Mouse (Mus musculus): Measurements from ENCODE around the gene Moap1. TPM values are rescaled to one million over a fixed set of nuclear protein-coding genes. Genes with fewer than 3 reads are reported as not detected.
A peak's percentile ranks its signal among the peaks of the same experiment; 100 is the strongest.

Gene Moap1
- total RNA-seq, 2 experiments from 2014 or later = 8.0 to 10.3 TPM

GRCm38 (mm10) chr12:102743036-102743588 is 349 bp downstream of the Moap1 start:
- ATAC-seq (replicated peaks; ENCODE audit: poor library complexity) = peak; percentile 18

GRCm38 (mm10) chr12:102742056-102742455 is 1.4 kb downstream of the Moap1 start:
- ATAC-seq (replicated peaks; ENCODE audit: poor library complexity) = no peak

GRCm38 (mm10) chr12:102740285-102740684 is 3.2 kb downstream of the Moap1 start:
- peak; percentile 30 for ATAC-seq (replicated peaks; ENCODE audit: poor library complexity)

- no peak for ATAC-seq (replicated peaks; ENCODE audit: poor library complexity)
Measured at GRCm38 (mm10) chr12:102739096-102739495, 4.4 kb downstream of the Moap1 start.

- ATAC-seq (replicated peaks; ENCODE audit: poor library complexity) = peak; percentile 87
Measured at GRCm38 (mm10) chr12:102733381-102733780, 10.1 kb downstream of the Moap1 start.

GRCm38 (mm10) chr12:102730798-102731619 is 12.5 kb downstream of the Moap1 start:
- no peak for ATAC-seq (replicated peaks; ENCODE audit: poor library complexity)

- peak; percentile 88 for ATAC-seq (replicated peaks; ENCODE audit: poor library complexity)
Measured at GRCm38 (mm10) chr12:102729855-102730797, 13.3 kb downstream of the Moap1 start.

GRCm38 (mm10) chr12:102725761-102726175 is 17.7 kb downstream of the Moap1 start:
- no peak for ATAC-seq (replicated peaks; ENCODE audit: poor library complexity)

- no peak for ATAC-seq (replicated peaks; ENCODE audit: poor library complexity)
Measured at GRCm38 (mm10) chr12:102725146-102725545, 18.3 kb downstream of the Moap1 start.

GRCm38 (mm10) chr12:102723861-102724260 is 19.6 kb downstream of the Moap1 start:
- no peak for ATAC-seq (replicated peaks; ENCODE audit: poor library complexity)

- no peak for ATAC-seq (replicated peaks; ENCODE audit: poor library complexity)
Measured at GRCm38 (mm10) chr12:102722966-102723365, 20.5 kb downstream of the Moap1 start.

GRCm38 (mm10) chr12:102722451-102722850 is 21.0 kb downstream of the Moap1 start:
- no peak for ATAC-seq (replicated peaks; ENCODE audit: poor library complexity)

GRCm38 (mm10) chr12:102719552-102720315 is 23.7 kb downstream of the Moap1 start:
- ATAC-seq (replicated peaks; ENCODE audit: poor library complexity) = peak; percentile 83

- peak; percentile 20; the same call in 1 of the 2 replicates for ATAC-seq (replicated peaks; ENCODE audit: poor library complexity)
Measured at GRCm38 (mm10) chr12:102714654-102715395, 28.6 kb downstream of the Moap1 start.

- no peak for ATAC-seq (replicated peaks; ENCODE audit: poor library complexity)
Measured at GRCm38 (mm10) chr12:102714116-102714515, 29.3 kb downstream of the Moap1 start.

- peak; percentile 54 for ATAC-seq (replicated peaks; ENCODE audit: poor library complexity)
Measured at GRCm38 (mm10) chr12:102713153-102713865, 30.2 kb downstream of the Moap1 start.

- ATAC-seq (replicated peaks; ENCODE audit: poor library complexity) = no peak
Measured at GRCm38 (mm10) chr12:102710851-102711375, 32.5 kb downstream of the Moap1 start.

GRCm38 (mm10) chr12:102709896-102710295 is 33.6 kb downstream of the Moap1 start:
- ATAC-seq (replicated peaks; ENCODE audit: poor library complexity) = no peak

GRCm38 (mm10) chr12:102708220-102708619 is 35.2 kb downstream of the Moap1 start:
- ATAC-seq (replicated peaks; ENCODE audit: poor library complexity) = no peak

Data from megakaryocyte progenitor cell, adult 5-6 weeks (primary cell).